Mouse (Mus musculus): ENCODE measurements around the gene Exoc4.

Exoc4 gene

DNA sequence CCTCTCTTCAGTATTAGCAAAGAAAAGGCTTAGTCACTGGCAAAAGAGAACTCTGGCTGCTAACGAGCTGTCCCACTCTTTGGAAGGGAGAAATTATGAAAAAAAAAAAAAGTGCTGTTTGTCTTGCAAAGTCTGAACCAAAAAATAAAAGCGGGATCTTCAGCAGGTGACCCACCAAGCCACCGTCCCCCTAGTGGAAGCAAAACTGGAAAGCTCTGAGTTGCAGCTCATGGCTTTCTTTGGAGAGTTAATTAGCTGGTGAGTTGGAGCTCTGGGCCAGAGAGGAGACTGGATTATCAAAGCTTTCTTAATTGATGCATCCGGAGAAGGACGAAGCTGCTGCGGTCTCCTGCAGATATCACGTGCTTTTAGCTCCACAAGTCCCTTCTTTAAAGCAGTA is 750.6 kb downstream of the Exoc4 start:
- in situ Hi-C loops (cut with MboI, MseI), result loop anchor here (25.0 kb wide), 1 partner anchor 1662 kb away; no protein-coding TSS in a partner anchor

DNA sequence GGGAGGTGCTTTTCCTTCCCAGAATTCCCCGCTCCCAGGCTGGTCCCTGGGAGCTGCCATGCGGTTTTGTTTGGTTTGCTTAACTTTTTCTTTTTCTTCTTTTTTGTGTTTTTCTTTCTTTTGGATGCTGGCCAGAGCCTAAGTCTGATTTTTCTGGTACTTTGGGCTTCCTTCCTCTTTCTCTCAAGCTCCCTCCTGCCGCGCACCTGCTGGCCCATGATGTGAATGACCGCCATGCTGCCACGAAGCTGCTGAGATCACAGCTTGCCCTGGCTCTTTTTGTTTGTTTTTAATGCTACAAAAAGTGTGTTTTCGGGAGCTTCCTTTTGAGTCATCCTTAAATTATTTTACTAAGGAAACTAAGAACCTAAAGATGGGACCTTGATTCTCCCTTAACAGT is 751.8 kb downstream of the Exoc4 start:
- in situ Hi-C loops (cut with MboI, MseI), result no loop called here

- in situ Hi-C loops (cut with MboI, MseI), result no loop called here
Observed at GRCm38 (mm10) chr6:34003033-34003432, 754.1 kb downstream of the Exoc4 start.

GRCm38 (mm10) chr6:34013469-34013868 is 764.6 kb downstream of the Exoc4 start:
- in situ Hi-C loops (cut with MboI, MseI), result no loop called here
